Mouse (Mus musculus): Measurements from ENCODE around the gene Gtf3c5.

The Gtf3c5 gene

GRCm38 (mm10) chr2:28534436-28535262 is 48.9 kb downstream of the Gtf3c5 start:
- no peak for DNase-seq (ENCODE audit: low read depth, low spot score)

GRCm38 (mm10) chr2:28533901-28534435 is 49.6 kb downstream of the Gtf3c5 start:
- DNase-seq (ENCODE audit: low read depth, low spot score) = no peak

- DNase-seq (ENCODE audit: low read depth, low spot score) = peak; percentile 82
Observed at GRCm38 (mm10) chr2:28532938-28533771, 50.4 kb downstream of the Gtf3c5 start.

GRCm38 (mm10) chr2:28530311-28530710 is 53.2 kb downstream of the Gtf3c5 start:
- no peak for DNase-seq (ENCODE audit: low read depth, low spot score)

- no peak for DNase-seq (ENCODE audit: low read depth, low spot score)
Observed at GRCm38 (mm10) chr2:28529856-28530255, 53.7 kb downstream of the Gtf3c5 start.

GRCm38 (mm10) chr2:28528354-28528730 is 55.2 kb downstream of the Gtf3c5 start:
- DNase-seq (ENCODE audit: low read depth, low spot score) = no peak

GRCm38 (mm10) chr2:28527436-28528353 is 55.9 kb downstream of the Gtf3c5 start:
- DNase-seq (ENCODE audit: low read depth, low spot score) = no peak

- no peak for DNase-seq (ENCODE audit: low read depth, low spot score)
Observed at GRCm38 (mm10) chr2:28525943-28526876, 57.3 kb downstream of the Gtf3c5 start.

GRCm38 (mm10) chr2:28525219-28525942 is 58.2 kb downstream of the Gtf3c5 start:
- DNase-seq (ENCODE audit: low read depth, low spot score) = no peak

- no peak for DNase-seq (ENCODE audit: low read depth, low spot score)
Observed at GRCm38 (mm10) chr2:28524406-28524805, 59.1 kb downstream of the Gtf3c5 start.

GRCm38 (mm10) chr2:28523643-28524117 is 59.9 kb downstream of the Gtf3c5 start:
- DNase-seq (ENCODE audit: low read depth, low spot score) = no peak

GRCm38 (mm10) chr2:28522166-28522565 is 61.4 kb downstream of the Gtf3c5 start:
- DNase-seq (ENCODE audit: low read depth, low spot score) = no peak

GRCm38 (mm10) chr2:28521571-28522151 is 61.9 kb downstream of the Gtf3c5 start:
- DNase-seq (ENCODE audit: low read depth, low spot score) = no peak

GRCm38 (mm10) chr2:28520581-28520980 is 63.0 kb downstream of the Gtf3c5 start:
- DNase-seq (ENCODE audit: low read depth, low spot score) = no peak

- no peak for DNase-seq (ENCODE audit: low read depth, low spot score)
Observed at GRCm38 (mm10) chr2:28518231-28518630, 65.3 kb downstream of the Gtf3c5 start.

- peak; percentile 72 for DNase-seq (ENCODE audit: low read depth, low spot score)
Observed at GRCm38 (mm10) chr2:28517206-28517909, 66.2 kb downstream of the Gtf3c5 start.

Measured in embryo, embryonic 11.5 days (tissue).